Mouse (Mus musculus): ENCODE measurements at regions not wholly inside any gene's neighbourhood (a gene's known extent, or its start where the extent isn't known, plus 50 kb on each side); places are given as distances from the start of the nearest gene placed in this dataset.

DNA sequence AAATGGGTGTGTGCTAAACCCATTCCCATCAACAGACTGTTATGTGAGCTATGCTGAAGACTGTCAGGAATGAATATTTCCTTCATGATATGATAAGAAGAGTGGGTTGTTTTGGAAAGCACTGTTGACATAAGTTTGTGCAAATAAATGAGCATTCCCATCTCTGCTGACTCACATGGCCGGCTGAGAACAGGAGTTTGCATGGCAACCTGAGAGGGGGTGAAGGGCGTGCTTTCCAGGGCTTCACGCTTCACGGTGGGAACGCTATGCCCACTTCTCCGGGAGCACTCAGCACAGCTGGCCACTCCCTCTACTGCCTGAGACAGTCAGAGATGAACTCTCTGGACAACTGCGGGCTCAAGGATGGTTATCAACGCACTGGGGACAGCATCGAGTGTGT is 348.9 kb upstream of the Slc24a5 start:
- DNase-seq (ENCODE audit: low spot score), result no peak

GRCm38 (mm10) chr2:124719820-124720478 is 348.0 kb upstream of the Slc24a5 start:
- no peak for DNase-seq (ENCODE audit: low spot score)

DNA sequence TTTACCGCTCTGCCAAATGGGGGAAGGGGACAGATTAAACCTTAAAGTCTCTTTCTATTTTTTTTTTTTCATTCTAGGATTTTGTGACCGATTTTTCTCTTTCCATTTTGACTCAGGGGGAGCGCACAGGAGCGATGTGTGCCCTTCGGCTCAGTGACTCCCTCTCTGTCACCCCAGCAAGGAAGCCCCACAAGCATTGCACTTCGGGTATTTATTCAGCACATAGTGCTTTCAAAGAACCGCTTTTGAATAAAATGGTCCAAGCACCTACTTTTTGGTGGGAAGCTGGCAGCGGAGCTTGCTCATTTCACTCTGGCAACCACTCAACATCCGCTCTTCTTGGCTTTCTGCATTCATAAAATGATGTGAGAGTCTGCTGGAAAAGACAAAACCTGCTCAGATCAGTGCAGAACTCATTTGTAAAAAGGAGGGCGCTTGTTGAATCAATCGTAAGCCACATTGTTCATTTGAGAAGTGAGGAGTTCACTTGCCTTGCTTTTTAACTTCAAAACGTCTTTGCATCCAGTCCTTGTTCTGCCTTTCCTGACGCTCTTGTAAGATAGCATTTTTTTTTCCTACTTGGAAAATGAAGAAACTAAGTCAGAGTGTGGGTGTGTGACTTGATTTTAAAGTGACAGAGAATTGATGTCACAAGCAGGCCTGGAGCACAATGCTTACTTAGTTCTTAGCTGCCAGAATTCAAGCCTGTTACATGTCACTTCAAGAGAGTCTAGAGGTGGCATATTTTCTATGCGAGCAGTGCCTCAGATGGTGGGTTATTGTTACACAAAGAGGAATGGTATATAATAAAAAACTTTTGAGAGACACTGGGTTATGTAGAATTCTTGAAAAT is 347.1 kb upstream of the Slc24a5 start:
- DNase-seq (ENCODE audit: low spot score), result no peak

DNA sequence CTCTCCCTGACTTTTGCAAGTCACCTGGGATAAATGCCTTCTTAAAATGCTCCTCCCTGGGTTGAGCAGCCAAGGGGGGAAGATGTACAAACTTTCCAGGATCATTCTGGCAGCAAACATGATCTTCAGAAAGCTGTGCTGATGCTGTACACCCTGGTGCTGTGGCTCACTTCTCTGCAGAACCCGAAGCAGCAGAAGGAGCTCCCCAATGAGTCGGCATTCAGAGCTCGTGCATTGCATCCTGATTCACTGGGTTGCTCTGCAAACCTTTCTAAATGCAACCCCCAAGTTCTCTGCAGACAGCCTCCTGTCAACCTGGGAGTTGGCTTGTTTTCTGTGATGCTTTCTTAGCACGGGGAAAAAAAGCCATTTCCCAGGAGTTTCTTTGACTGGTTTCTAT is 343.8 kb upstream of the Slc24a5 start:
- DNase-seq (ENCODE audit: low spot score), result no peak

- no peak for DNase-seq (ENCODE audit: low spot score)
Measured at GRCm38 (mm10) chr2:124724827-124725480, 343.0 kb upstream of the Slc24a5 start.

- no peak for DNase-seq (ENCODE audit: low spot score)
Measured at GRCm38 (mm10) chr2:124727979-124728378, 339.9 kb upstream of the Slc24a5 start.

GRCm38 (mm10) chr2:124732593-124732992 is 335.3 kb upstream of the Slc24a5 start:
- DNase-seq (ENCODE audit: low spot score), result no peak

- no peak for DNase-seq (ENCODE audit: low spot score)
Measured at GRCm38 (mm10) chr2:124740848-124741247, 327.1 kb upstream of the Slc24a5 start.

DNA sequence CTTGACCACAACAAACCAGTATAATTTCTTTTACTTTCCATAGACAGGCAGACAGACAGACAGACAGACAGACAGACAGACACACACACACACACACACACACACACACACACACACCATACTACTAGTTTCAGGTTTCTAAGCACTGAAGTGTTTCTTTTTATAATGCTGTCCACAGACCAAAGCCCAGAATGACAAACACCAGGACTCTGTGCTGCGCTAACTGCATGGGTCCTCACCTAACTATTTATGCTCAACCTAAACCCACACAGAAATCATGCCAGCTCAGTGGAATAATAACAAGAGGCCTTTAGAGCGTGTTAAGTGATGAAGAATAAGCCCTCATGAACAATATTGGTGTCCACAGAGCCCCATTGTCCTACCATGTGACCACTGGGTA is 325.0 kb upstream of the Slc24a5 start:
- no peak for DNase-seq (ENCODE audit: low spot score)

DNA sequence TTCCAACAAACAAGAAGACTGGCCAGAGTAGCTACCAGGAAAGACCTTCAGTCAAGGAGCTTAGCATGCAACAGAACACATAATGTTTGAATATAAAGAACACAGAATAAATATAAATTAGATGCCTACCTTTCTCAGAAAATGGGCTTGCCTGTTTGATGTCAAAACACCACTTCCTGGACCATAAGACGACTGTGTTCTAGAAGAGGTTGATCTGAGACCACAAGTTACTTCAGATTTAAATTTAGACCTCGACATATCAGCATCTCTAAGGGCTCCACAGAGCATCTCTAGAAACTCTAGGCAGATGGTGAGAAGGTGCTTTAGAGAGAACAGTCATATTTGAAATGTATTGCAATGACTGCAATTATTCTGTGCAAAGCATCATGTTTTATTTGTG is 322.9 kb upstream of the Slc24a5 start:
- no peak for DNase-seq (ENCODE audit: low spot score)

DNA sequence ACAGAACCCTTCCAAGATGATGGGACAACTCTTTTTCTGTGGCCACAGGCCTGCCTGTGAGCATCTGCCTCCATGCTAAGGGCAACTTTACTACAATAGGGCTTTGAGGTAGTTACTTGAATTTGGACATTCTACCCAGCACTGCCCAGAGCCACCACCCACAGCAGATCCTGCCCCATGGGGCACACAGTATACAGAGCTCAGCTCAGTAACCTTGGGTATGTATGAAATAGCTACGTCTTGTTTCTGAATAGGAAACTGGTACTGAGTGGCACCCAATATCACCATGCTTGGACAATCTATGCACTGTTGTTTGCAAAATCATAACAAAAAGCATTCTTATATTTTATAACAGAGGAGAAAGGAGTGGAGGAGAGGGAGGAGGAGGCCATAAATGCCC is 320.8 kb upstream of the Slc24a5 start:
- no peak for DNase-seq (ENCODE audit: low spot score)

GRCm38 (mm10) chr2:124747627-124748026 is 320.3 kb upstream of the Slc24a5 start:
- DNase-seq (ENCODE audit: low spot score), result no peak

DNA sequence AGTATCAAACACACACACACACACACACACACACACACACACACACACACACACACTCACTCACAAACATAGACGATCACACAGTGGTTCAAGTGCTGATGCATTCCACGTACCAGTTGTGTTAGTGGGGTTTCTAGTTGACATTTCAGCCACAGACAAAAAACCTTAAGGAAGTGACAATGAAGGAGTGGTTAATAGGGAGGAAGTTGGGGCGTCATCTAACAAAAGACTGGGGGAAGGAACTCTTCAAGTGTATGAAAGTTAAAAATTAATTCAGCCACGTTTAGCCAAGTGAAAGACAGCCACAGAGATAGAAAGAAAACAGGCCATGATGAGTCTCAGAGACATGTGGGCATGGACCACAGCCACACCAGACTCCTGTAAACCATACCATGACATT is 316.1 kb upstream of the Slc24a5 start:
- no peak for DNase-seq (ENCODE audit: low spot score)

- DNase-seq (ENCODE audit: low spot score), result no peak
Measured at GRCm38 (mm10) chr2:124753717-124754116, 314.2 kb upstream of the Slc24a5 start.

- DNase-seq (ENCODE audit: low spot score), result no peak
Measured at GRCm38 (mm10) chr2:124755244-124755643, 312.7 kb upstream of the Slc24a5 start.

DNA sequence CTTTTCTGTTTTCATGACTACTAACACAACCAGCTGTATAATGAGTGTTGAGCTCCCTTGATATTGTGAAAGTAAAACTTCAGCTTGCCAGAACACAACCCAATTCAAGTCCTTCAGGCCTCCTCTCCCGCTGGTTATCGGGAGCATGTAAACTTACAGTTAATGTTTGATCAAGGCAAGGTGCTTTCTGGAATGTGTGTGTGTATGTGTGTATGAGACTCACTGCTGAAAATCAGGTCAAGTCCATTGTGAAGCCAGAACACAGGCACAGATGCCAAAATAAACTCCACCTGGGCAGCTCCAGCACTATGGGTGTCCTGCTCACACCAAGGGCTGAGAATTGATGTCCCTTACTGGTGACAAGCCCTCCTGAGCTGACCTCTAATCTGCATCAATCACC is 308.9 kb upstream of the Slc24a5 start:
- DNase-seq (ENCODE audit: low spot score), result no peak

DNA sequence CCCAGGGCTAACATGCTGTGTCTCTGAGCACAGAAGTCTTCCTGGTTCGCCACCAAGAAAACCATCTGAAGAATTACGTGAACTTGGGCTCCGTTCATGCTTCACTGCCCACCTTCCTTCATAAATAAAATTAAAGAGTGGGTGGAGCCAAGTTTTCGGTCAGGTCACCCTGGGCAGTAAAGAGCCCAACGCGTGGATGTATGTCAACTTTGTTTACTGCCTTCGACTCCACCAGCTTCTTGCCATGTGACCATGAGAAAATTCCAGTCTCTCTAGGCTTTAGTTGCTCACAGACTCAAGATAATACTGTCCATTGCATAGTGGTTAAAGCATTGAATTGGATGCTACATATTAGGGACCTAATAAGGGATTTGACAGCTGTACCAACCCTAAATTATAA is 304.3 kb upstream of the Slc24a5 start:
- DNase-seq (ENCODE audit: low spot score), result no peak

- no peak for DNase-seq (ENCODE audit: low spot score)
Measured at GRCm38 (mm10) chr2:124764186-124764910, 303.6 kb upstream of the Slc24a5 start.

DNA sequence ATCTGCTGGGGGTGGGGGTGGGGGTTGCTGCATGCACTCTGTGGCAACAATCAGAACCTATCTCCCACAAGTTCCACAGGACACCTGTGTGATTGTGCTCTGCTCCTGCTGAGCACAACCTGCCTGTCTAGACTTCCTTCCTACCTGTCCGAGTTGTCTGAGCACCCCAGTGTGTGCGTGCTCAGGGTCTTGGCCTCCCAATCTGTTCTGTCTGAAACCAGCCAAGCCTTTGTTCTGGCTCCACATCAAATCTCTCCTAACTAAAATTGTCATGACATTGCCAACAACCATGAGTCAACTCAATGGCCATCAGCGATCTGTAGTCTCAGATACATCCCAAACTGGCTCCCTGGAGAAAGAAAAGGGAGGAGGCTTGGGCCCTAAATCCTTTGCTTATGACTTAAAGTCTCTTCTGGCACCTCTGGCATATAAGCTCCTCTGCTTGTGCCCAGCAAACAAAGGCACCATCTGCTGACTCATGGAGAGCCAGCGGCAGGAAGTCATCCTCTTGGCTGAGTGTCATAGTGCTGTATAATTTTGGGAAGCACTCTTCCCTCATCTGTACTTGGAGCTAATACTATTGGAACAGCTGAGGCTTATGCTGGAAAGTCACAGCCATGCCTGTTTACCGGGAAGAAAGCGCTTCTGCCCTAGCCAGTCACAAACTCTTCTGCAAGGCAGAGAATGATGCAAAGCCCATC is 298.5 kb upstream of the Slc24a5 start:
- DNase-seq (ENCODE audit: low spot score), result no peak

DNA sequence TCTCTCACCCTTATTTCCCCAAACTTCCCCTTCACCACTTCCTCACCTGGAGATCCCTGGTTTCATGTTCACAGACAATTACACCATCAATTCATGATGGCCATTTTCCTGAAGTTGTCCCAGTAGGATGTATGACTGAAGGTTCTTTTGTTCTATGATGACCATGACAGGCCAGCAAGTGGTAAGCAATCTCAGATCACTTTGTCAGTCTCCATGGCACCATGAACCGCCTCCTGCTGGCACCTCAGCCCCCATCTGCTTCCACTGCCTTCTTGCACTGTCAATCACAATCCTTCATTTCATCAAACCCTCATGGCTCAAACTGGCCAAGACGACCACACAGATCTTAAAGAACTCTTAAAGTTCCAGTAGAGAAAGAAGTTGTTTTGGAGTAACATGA is 297.9 kb upstream of the Slc24a5 start:
- no peak for DNase-seq (ENCODE audit: low spot score)

DNA sequence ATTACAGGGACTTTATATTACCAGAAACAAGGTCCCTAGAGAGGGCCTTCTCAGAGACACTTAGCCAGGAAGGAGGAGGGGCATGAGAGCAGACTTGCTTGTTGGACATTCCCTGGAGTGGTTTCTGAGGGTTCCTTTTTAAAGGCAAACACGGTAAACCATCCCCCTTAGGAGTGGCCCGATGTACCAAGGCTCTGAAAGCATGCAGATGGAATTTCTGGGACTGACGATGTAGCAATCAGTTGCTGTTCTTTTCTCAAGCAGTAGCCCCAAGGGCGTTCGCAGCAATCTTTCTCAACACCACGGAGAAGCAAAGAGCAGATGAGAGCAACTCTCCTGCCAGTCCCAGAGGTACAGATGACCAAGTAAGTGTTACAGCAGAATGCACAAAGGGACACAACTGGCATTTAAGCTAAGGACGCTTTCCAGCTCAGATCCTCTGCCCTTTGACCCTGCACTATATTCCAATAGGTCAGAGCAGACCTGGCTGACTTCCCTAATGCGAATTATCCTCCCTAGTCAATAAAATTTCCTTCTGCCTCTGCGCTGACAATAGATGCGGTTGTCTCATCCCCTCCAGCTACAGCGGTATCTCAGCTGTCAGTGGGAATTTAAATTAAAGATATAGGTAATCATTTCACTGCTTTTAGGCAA is 295.7 kb upstream of the Slc24a5 start:
- DNase-seq (ENCODE audit: low spot score), result no peak
